Mouse (Mus musculus) layer of hippocampus, adult 2 months (tissue): ENCODE measurements around the gene Foxc1. TPM values are rescaled to one million over a fixed set of nuclear protein-coding genes. Genes with fewer than 3 reads are reported as not detected.

Experiments used
- DNase-seq, 2 experiments: peaks; one replicate each; pipeline ENCODE4 v3.0.0; 2022; ENCODE audit warnings: low spot score in 2 of 2
- H3K27ac ChIP-seq: fragments of 200-600 bp; 2 replicates; pipeline ENCODE4 v1.8.1; 2022
- H3K4me3 ChIP-seq: fragments of 200-600 bp; 2 replicates; pipeline ENCODE4 v1.8.1; 2022; ENCODE audit warnings: mild to moderate bottlenecking
- CTCF ChIP-seq: fragments of 200-600 bp; conservative IDR thresholded peaks from 2 replicates; pipeline ENCODE4 v1.8.1; 2022; ENCODE audit warnings: antibody characterized with exemption, mild to moderate bottlenecking, moderate library complexity
- long read RNA-seq, 2 experiments: library from polyadenylated mRNA; stranded (forward); transcript quantifications; one replicate each; pipeline ENCODE4 v2.0.0; 2021; ENCODE audit warnings: borderline mapping rate in 2 of 2
- total RNA-seq, 2 experiments: library from RNA; stranded (reverse); gene quantifications; 2 replicates each; pipeline ENCODE4 v1.2.3; 2021

The Foxc1 gene
- total RNA-seq = 1 to 10 TPM; 4.2 to 5.2 TPM
- long read RNA-seq, experiment 1, full-length matches to known transcripts = 9 of 9 reads
- long read RNA-seq, experiment 1, partial matches to known transcripts = 0 of 9 reads
- long read RNA-seq, experiment 1, other reads (novel, unspliced or antisense) = 0 of 9 reads
- long read RNA-seq, experiment 2, full-length matches to known transcripts = 7 of 7 reads
- long read RNA-seq, experiment 2, partial matches to known transcripts = 0 of 7 reads
- long read RNA-seq, experiment 2, other reads (novel, unspliced or antisense) = 0 of 7 reads

- peak within 1 kb of the TSS; percentile 68 for H3K27ac ChIP-seq
- peak; percentile 20 to 42 for DNase-seq
Observed at GRCm38 (mm10) chr13:31806428-31806832, at the start of gene Foxc1. Foxc1 (plus strand) TSS chr13:31806633.

GRCm38 (mm10) chr13:31760411-31760810 is 46.0 kb upstream of the Foxc1 start:
- no peak overlapping the region for H3K27ac ChIP-seq
- H3K4me3 ChIP-seq = no peak overlapping the region
- TF ChIP-seq CTCF = no peak
- no peak for DNase-seq

More at GRCm38 (mm10) chr13:31806428-31806832, at the start of gene Foxc1:
- peak; percentile 51 for TF ChIP-seq CTCF
- H3K4me3 ChIP-seq = peak within 1 kb of the TSS; percentile 47

GRCm38 (mm10) chr13:31761057-31761456 is 45.4 kb upstream of the Foxc1 start:
- no peak for DNase-seq
- TF ChIP-seq CTCF = no peak
- H3K4me3 ChIP-seq = no peak overlapping the region
- no peak overlapping the region for H3K27ac ChIP-seq

- Histone ChIP-seq H3K4me3 (no peak overlapping the region), H3K27ac (no peak overlapping the region)
- no peak for DNase-seq
- TF ChIP-seq CTCF = no peak
Observed at GRCm38 (mm10) chr13:31764419-31764818, 42.0 kb upstream of the Foxc1 start.

GRCm38 (mm10) chr13:31765564-31765963 is 40.9 kb upstream of the Foxc1 start:
- no peak for TF ChIP-seq CTCF
- no peak for DNase-seq

GRCm38 (mm10) chr13:31772882-31773281 is 33.6 kb upstream of the Foxc1 start:
- no peak for TF ChIP-seq CTCF
- DNase-seq = no peak
- Histone ChIP-seq H3K4me3 (no peak overlapping the region), H3K27ac (no peak overlapping the region)

More at GRCm38 (mm10) chr13:31765564-31765963, 40.9 kb upstream of the Foxc1 start:
- H3K27ac ChIP-seq = no peak overlapping the region
- no peak overlapping the region for H3K4me3 ChIP-seq

- H3K4me3 ChIP-seq = no peak overlapping the region
- no peak for TF ChIP-seq CTCF
- DNase-seq = no peak
- no peak overlapping the region for H3K27ac ChIP-seq
Observed at GRCm38 (mm10) chr13:31775762-31776161, 30.7 kb upstream of the Foxc1 start.

- H3K27ac ChIP-seq = no peak overlapping the region
- DNase-seq = no peak
- no peak overlapping the region for H3K4me3 ChIP-seq
- TF ChIP-seq CTCF = no peak
Observed at GRCm38 (mm10) chr13:31779281-31779981, 27.0 kb upstream of the Foxc1 start.

- no peak overlapping the region for H3K4me3 ChIP-seq
- DNase-seq = no peak
- TF ChIP-seq CTCF = no peak
Observed at GRCm38 (mm10) chr13:31780299-31780698, 26.1 kb upstream of the Foxc1 start.

GRCm38 (mm10) chr13:31782063-31782462 is 24.4 kb upstream of the Foxc1 start:
- no peak for TF ChIP-seq CTCF
- Histone ChIP-seq H3K27ac (no peak overlapping the region), H3K4me3 (no peak overlapping the region)
- DNase-seq = no peak

More at GRCm38 (mm10) chr13:31780299-31780698, 26.1 kb upstream of the Foxc1 start:
- no peak overlapping the region for H3K27ac ChIP-seq

GRCm38 (mm10) chr13:31784757-31785156 is 21.7 kb upstream of the Foxc1 start:
- no peak for DNase-seq
- TF ChIP-seq CTCF = no peak
- Histone ChIP-seq H3K27ac (no peak overlapping the region), H3K4me3 (no peak overlapping the region)

- DNase-seq = peak; percentile 46 to 71
- H3K27ac ChIP-seq = no peak overlapping the region
- peak; percentile 100 for TF ChIP-seq CTCF
- peak overlapping the region; percentile 22; the same call in 1 of the 2 replicates for H3K4me3 ChIP-seq
Observed at GRCm38 (mm10) chr13:31792480-31793132, 13.8 kb upstream of the Foxc1 start.

- no peak for DNase-seq
- TF ChIP-seq CTCF = no peak
- no peak overlapping the region for H3K4me3 ChIP-seq
Observed at GRCm38 (mm10) chr13:31793163-31793562, 13.3 kb upstream of the Foxc1 start.

More at GRCm38 (mm10) chr13:31793163-31793562, 13.3 kb upstream of the Foxc1 start:
- no peak overlapping the region for H3K27ac ChIP-seq
